8 mouse cellular contexts compared by ENCODE assay signal in genomic region chr9:48648285-48649097, GRCm38 (mm10). TPM values are rescaled to one million over a fixed set of nuclear protein-coding genes. Genes with fewer than 3 reads are reported as not detected.
DNase-seq lines count a peak whose midpoint lies in the region; ATAC-seq lines count a peak whose summit lies in the region.

No protein-coding gene starts in this region.

- H3K36me3 ChIP-seq in neural tube, embryonic 11.5 days (ENCODE audit: control insufficient read depth, insufficient read depth, low read length) = no peaks in the 10 kb centered on the region
- H3K36me3 ChIP-seq in intestine, embryonic 14.5 days (ENCODE audit: control insufficient read depth, insufficient read depth, low read length) = no peaks in the 10 kb centered on the region
- no peaks in the 10 kb centered on the region for H3K36me3 ChIP-seq in midbrain, embryonic 12.5 days

- H3K9me3 ChIP-seq in neural tube, embryonic 11.5 days (ENCODE audit: control insufficient read depth, low read length) = no peaks in the 10 kb centered on the region
- no peaks in the 10 kb centered on the region for H3K9me3 ChIP-seq in intestine, embryonic 14.5 days (ENCODE audit: control insufficient read depth, low read length)
- peaks cover 5% of the 10 kb centered on the region; the same call in 1 of the 2 replicates for H3K9me3 ChIP-seq in midbrain, embryonic 12.5 days

- H3K4me3 ChIP-seq in neural tube, embryonic 11.5 days (ENCODE audit: low read depth, low read length) = no peak overlapping the region
- no peak overlapping the region for H3K4me3 ChIP-seq in intestine, embryonic 14.5 days (ENCODE audit: low read depth, low read length)
- 0 out of 2 replicates have a peak overlapping the region, but pooled peaks have one; percentile 21 for H3K4me3 ChIP-seq in midbrain, embryonic 12.5 days

- peak; percentile 24 for DNase-seq in embryo, embryonic 10 days (ENCODE audit: low spot score)
- no peak for DNase-seq in embryo, embryonic 9.5 days (ENCODE audit: extremely low spot score)
- DNase-seq in neural tube, embryonic 11.5 days (ENCODE audit: low spot score) = no peak
- DNase-seq in neural tube, embryonic 10.5 days (ENCODE audit: extremely low spot score, low spot score) = no peak
- peak; percentile 49 for DNase-seq in intestine, embryonic 14.5 days (ENCODE audit: low spot score)
- DNase-seq in cerebellum, postnatal 25 days = no peak
- no peak for DNase-seq in yolk sac, embryonic 10.5 days (ENCODE audit: low spot score)

- 32% methylated on average over 12 of the region's 12 CpGs for WGBS in neural tube, embryonic 11.5 days
- 57% methylated on average over 12 of the region's 12 CpGs for WGBS in intestine, embryonic 14.5 days
- WGBS in midbrain, embryonic 12.5 days = 24% methylated on average over 12 of the region's 12 CpGs

- no peak overlapping the region for H3K9ac ChIP-seq in neural tube, embryonic 11.5 days (ENCODE audit: low read length)
- no peak overlapping the region for H3K9ac ChIP-seq in intestine, embryonic 14.5 days (ENCODE audit: low read length)
- H3K9ac ChIP-seq in midbrain, embryonic 12.5 days (replicated peaks) = no peak overlapping the region

- ATAC-seq in neural tube, embryonic 11.5 days (ENCODE audit: insufficient read depth, low FRiP score, low TSS enrichment) = no peak
- ATAC-seq in intestine, embryonic 14.5 days (replicated peaks; ENCODE audit: low FRiP score, low TSS enrichment, low read depth) = no peak
- no peak; the same call in 1 of the 2 replicates for ATAC-seq in midbrain, embryonic 12.5 days (ENCODE audit: low FRiP score, low read depth)

- peak overlapping the region; percentile 79; the same call in 1 of the 2 replicates for H3K27ac ChIP-seq in neural tube, embryonic 11.5 days (ENCODE audit: low read depth, low read length)
- no peak overlapping the region for H3K27ac ChIP-seq in intestine, embryonic 14.5 days (ENCODE audit: low read depth)
- H3K27ac ChIP-seq in midbrain, embryonic 12.5 days (replicated peaks) = peak overlapping the region; percentile 86

- H3K27me3 ChIP-seq in neural tube, embryonic 11.5 days (ENCODE audit: control insufficient read depth, insufficient read depth, low read length) = no peaks in the 10 kb centered on the region
- H3K27me3 ChIP-seq in intestine, embryonic 14.5 days (replicated peaks; ENCODE audit: control insufficient read depth, insufficient read depth, low read length) = peaks cover 3% of the 10 kb centered on the region
- H3K27me3 ChIP-seq in midbrain, embryonic 12.5 days = 0 out of 2 replicates have a peak, but pooled peaks cover 5% of the 10 kb centered on the region

- H3K4me2 ChIP-seq in neural tube, embryonic 11.5 days (ENCODE audit: low read depth) = peak overlapping the region; percentile 45
- no peak overlapping the region; the same call in 1 of the 2 replicates for H3K4me2 ChIP-seq in intestine, embryonic 14.5 days (ENCODE audit: low read length)
- H3K4me2 ChIP-seq in midbrain, embryonic 12.5 days (replicated peaks) = peak overlapping the region; percentile 48; the same call in 1 of the 2 replicates

- peaks cover 30% of the 10 kb centered on the region for H3K4me1 ChIP-seq in neural tube, embryonic 11.5 days (ENCODE audit: control insufficient read depth, insufficient read depth, low read length)
- H3K4me1 ChIP-seq in intestine, embryonic 14.5 days (replicated peaks; ENCODE audit: control insufficient read depth, insufficient read depth, low read length) = peaks cover 11% of the 10 kb centered on the region
- peaks cover 51% of the 10 kb centered on the region for H3K4me1 ChIP-seq in midbrain, embryonic 12.5 days

RNA-seq across cellular contexts. Expression of gene Nnmt, which starts 43.5 kb away (rescaled TPM):
- 0.76 and 0.82 TPM in 2 replicates for polyA plus RNA-seq in neural tube, embryonic 11.5 days (2014; fragmentation: Nextera tagmentation; extraction: Ambion mirVana)
- 2.3 and 2.7 TPM in 2 replicates for polyA plus RNA-seq in intestine, embryonic 14.5 days (2014; fragmentation: Nextera tagmentation; extraction: Ambion mirVana)
- polyA plus RNA-seq in midbrain, embryonic 12.5 days (2016; fragmentation: Nextera tagmentation; extraction: Ambion mirVana) = 1.9 and 2.3 TPM in 2 replicates

Comparison
In these comparisons a context has a peak if more than half of its experiments do, and no peak if none do; other contexts are left out.
1. DNase-seq: peak in embryo, embryonic 10 days (single experiment) and intestine, embryonic 14.5 days (single experiment); none in embryo, embryonic 9.5 days (single experiment), neural tube, embryonic 11.5 days (single experiment), neural tube, embryonic 10.5 days (single experiment), cerebellum, postnatal 25 days (0 of 2) and yolk sac, embryonic 10.5 days (single experiment).